Mouse (Mus musculus) forebrain, embryonic 12.5 days (tissue): ENCODE measurements around the gene Syp. TPM values are rescaled to one million over a fixed set of nuclear protein-coding genes. Genes with fewer than 3 reads are reported as not detected.

Experiments used
- ATAC-seq: fragments of 200-750 bp; cut with Nextera tagmentation; 2 replicates; pipeline ENCODE4 v1.8.0; 2017; ENCODE audit warnings: moderate TSS enrichment; ENCODE audit not compliant: low FRiP score
- H3K27ac ChIP-seq: fragments of 300-500 bp; sonication (generic); 2 replicates; pipeline ENCODE4 v1.5.1; 2016; ENCODE audit warnings: mild to moderate bottlenecking
- H3K27me3 ChIP-seq: fragments of 300-500 bp; sonication (generic); 2 replicates; pipeline ENCODE4 v1.6.1; 2016; ENCODE audit warnings: mild to moderate bottlenecking
- H3K36me3 ChIP-seq: fragments of 300-500 bp; sonication (generic); replicated peaks from 2 replicates; pipeline ENCODE4 v1.6.1; 2016; ENCODE audit warnings: mild to moderate bottlenecking
- H3K4me1 ChIP-seq: fragments of 300-500 bp; sonication (generic); 2 replicates; pipeline ENCODE4 v1.6.1; 2016
- H3K4me2 ChIP-seq: fragments of 300-500 bp; sonication (generic); 2 replicates; pipeline ENCODE4 v1.6.1; 2016; ENCODE audit warnings: mild to moderate bottlenecking, moderate library complexity
- H3K4me3 ChIP-seq: fragments of 300-500 bp; sonication (generic); replicated peaks from 2 replicates; pipeline ENCODE4 v1.5.1; 2016; ENCODE audit warnings: mild to moderate bottlenecking
- H3K9ac ChIP-seq: fragments of 300-500 bp; sonication (generic); 2 replicates; pipeline ENCODE4 v1.6.1; 2016; ENCODE audit warnings: mild to moderate bottlenecking
- H3K9me3 ChIP-seq: fragments of 300-500 bp; sonication (generic); 2 replicates; pipeline ENCODE4 v1.6.1; 2016
- WGBS: fragments of 180-500 bp; shearing (Covaris S2); methylation state at CpG from one replicate; pipeline ENCODE4 v1.1.7; 2016; 5-methylcytosine and 5-hydroxymethylcytosine counted together
- polyA plus RNA-seq: library from polyadenylated mRNA; unstranded; fragments of >200 nt; fragmentation: Nextera tagmentation; extraction: Ambion mirVana; gene quantifications from 2 replicates; pipeline ENCODE4 v1.2.1, GENCODE M21; 2016

Syp gene
- polyA plus RNA-seq, 1 experiment from 2014 or later, result 42.0 TPM

DNA sequence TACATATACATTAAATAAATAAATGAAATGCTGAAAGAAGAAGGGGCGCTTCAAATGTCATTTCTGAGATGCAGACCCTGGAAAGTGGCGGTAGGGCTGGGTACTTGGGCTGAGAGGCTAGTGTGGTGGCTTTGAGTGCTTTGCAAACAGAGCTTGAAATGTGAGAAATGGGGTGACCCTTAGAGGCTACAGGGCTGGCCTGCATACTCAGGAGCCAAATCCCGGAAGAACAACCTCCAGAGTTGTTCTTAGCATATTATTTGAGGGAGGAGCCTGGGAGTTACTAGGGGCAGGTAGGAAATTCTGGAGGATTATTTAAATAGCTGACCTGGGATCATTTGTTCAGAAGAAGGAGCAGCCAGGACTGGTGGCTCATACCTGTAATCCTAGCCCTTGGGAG, 52.2 kb downstream of the Syp start:
- Histone ChIP-seq H3K9ac (no peak overlapping the region), H3K27ac (no peak overlapping the region), H3K4me1 (no peaks in the 10 kb centered on the region), H3K9me3 (no peaks in the 10 kb centered on the region), H3K4me2 (no peak overlapping the region), H3K27me3 (no peaks in the 10 kb centered on the region), H3K36me3 (no peaks in the 10 kb centered on the region), H3K4me3 (no peak overlapping the region)
- 62% methylated on average over 3 of the region's 3 CpGs for WGBS
- ATAC-seq, result no peak

DNA sequence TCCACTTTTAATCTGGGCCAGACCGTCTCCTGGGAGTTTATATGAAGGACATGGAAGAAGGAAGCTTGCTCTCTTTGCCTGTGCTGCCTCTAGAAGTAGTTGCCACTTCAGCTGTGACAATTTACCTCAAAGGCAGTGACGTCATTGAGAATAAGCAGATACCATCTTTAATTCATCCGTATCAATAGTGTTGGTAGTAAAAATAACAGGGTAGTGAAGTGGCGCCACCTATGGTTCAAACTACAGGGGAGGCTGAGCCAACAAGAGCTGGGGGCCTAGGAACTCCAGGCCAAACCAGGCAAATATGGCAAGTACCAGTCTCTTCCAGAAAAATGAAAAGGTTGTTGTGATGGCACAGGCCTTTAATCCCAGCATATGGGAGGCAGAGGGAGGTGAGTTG, 54.6 kb downstream of the Syp start:
- Histone ChIP-seq H3K36me3 (no peaks in the 10 kb centered on the region), H3K4me1 (no peaks in the 10 kb centered on the region; the same call in 1 of the 2 replicates), H3K27ac (no peak overlapping the region), H3K4me2 (no peak overlapping the region), H3K9ac (no peak overlapping the region), H3K9me3 (no peaks in the 10 kb centered on the region), H3K27me3 (no peaks in the 10 kb centered on the region), H3K4me3 (no peak overlapping the region)
- ATAC-seq, result no peak
- WGBS, result 42% methylated on average over 4 of the region's 4 CpGs

DNA sequence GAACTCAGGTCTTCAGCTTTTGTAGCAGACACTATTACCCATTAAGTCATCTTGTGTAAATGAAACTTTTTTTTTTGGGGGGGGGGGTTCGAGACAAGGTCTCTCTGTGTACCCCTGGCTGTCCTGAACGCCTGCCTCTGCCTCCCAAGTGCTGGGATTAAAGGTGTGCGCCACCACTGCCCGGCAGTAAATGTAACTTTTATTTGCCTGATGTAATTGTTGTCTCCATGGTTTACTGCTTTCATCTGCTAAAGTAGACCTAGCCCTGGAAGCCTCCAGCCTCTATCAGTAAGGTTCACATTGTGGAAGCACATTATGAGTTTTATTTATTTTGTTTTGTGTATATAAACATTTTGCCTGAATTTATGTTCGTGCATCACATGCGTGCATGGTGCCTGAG, 58.2 kb downstream of the Syp start:
- Histone ChIP-seq H3K36me3 (no peaks in the 10 kb centered on the region; the same call in 1 of the 2 replicates), H3K4me1 (peaks cover 4% of the 10 kb centered on the region; the same call in 1 of the 2 replicates), H3K27me3 (no peaks in the 10 kb centered on the region), H3K9ac (no peak overlapping the region), H3K4me3 (peak overlapping the region; percentile 57; the same call in 1 of the 2 replicates), H3K9me3 (no peaks in the 10 kb centered on the region), H3K4me2 (peak overlapping the region; percentile 35), H3K27ac (no peak overlapping the region)
- 45% methylated on average over 6 of the region's 6 CpGs for WGBS
- ATAC-seq, result peak; percentile 55; the same call in 1 of the 2 replicates

DNA sequence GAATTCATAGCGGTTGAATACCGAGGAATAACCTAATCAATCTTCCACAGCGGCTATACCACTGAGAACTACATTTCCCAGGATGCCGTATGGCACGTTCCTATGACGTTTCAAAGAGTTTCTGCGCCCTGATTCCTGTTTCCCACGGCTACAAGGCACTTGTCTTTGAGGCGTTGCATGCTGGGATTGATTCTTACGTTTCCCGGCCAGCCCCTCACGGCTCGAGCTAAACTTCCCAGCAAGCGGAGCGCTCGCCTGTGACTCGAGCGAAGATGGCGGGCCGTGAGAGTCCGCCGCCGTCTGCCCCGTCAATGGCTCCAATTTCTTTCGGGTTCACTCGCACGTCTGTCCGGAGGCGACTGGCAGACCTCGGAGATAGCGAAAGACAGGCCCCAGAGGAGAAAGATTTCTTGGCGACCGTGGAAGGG, 58.7 kb downstream of the Syp start, which contains the start of gene Gpkow:
Gpkow (plus strand) TSS at position 178 of the 428 bp plus-strand sequence.
- ATAC-seq, result peak; percentile 94
- Histone ChIP-seq H3K4me1 (peaks cover 4% of the 10 kb centered on the region; the same call in 1 of the 2 replicates), H3K27ac (no peak within 1 kb of the TSS), H3K9me3 (no peaks in the 10 kb centered on the region), H3K36me3 (no peaks in the 10 kb centered on the region; the same call in 1 of the 2 replicates), H3K4me3 (peak within 1 kb of the TSS; percentile 57), H3K4me2 (peak within 1 kb of the TSS; percentile 56), H3K27me3 (no peaks in the 10 kb centered on the region), H3K9ac (peak within 1 kb of the TSS; percentile 58)
- WGBS, result 18% methylated on average over 33 of the region's 33 CpGs

Other genes starting within 250 kb of the Syp start
- gene Foxp3, start 64.8 kb upstream of the Syp start, polyA plus RNA-seq, result 0.26 TPM in 1 of 2 replicates, not detected in the other
- 4.1 and 4.4 TPM in 2 replicates for gene Ppp1r3f, start 64.2 kb upstream of the Syp start, polyA plus RNA-seq
- 35.4 and 36.5 TPM in 2 replicates for gene Ccdc22, start 33.0 kb upstream of the Syp start, polyA plus RNA-seq
- not detected in 2 replicates for gene Cacna1f, start 31.4 kb upstream of the Syp start, polyA plus RNA-seq
- 2.0 and 2.6 TPM in 2 replicates for gene Prickle3, start 18.8 kb downstream of the Syp start, polyA plus RNA-seq
- gene Plp2, start 32.9 kb downstream of the Syp start, polyA plus RNA-seq, result 45.5 and 52.0 TPM in 2 replicates
- 0.09 and 0.19 TPM in 2 replicates for gene Magix, start 42.8 kb downstream of the Syp start, polyA plus RNA-seq
- 45.6 and 53.4 TPM in 2 replicates for gene Gpkow, start 58.7 kb downstream of the Syp start, polyA plus RNA-seq
- 21.1 and 21.2 TPM in 2 replicates for gene Wdr45, start 75.9 kb downstream of the Syp start, polyA plus RNA-seq
- 0.66 TPM in 1 of 2 replicates, not detected in the other for gene Gm45208, start 83.8 kb downstream of the Syp start, polyA plus RNA-seq
- gene Praf2, start 90.0 kb downstream of the Syp start, polyA plus RNA-seq, result 79.5 and 84.7 TPM in 2 replicates
- gene Ccdc120, start 112.4 kb downstream of the Syp start, polyA plus RNA-seq, result 29.6 and 31.1 TPM in 2 replicates
- 27.9 and 30.3 TPM in 2 replicates for gene Tfe3, start 124.1 kb downstream of the Syp start, polyA plus RNA-seq
- 75.7 and 84.4 TPM in 2 replicates for gene Gripap1, start 151.3 kb downstream of the Syp start, polyA plus RNA-seq
- 0.95 and 1.5 TPM in 2 replicates for gene Kcnd1, start 183.8 kb downstream of the Syp start, polyA plus RNA-seq
- 60.8 and 63.0 TPM in 2 replicates for gene Otud5, start 202.9 kb downstream of the Syp start, polyA plus RNA-seq
- 10.4 and 13.2 TPM in 2 replicates for gene Pim2, start 239.8 kb downstream of the Syp start, polyA plus RNA-seq
- 30.4 and 31.8 TPM in 2 replicates for gene Slc35a2, start 245.6 kb downstream of the Syp start, polyA plus RNA-seq